Mouse (Mus musculus) B cell, adult 62 days (primary cell): ENCODE results near the gene CK137956. TPM values are rescaled to one million over a fixed set of nuclear protein-coding genes. Genes with fewer than 3 reads are reported as not detected.

Experiments
- total RNA-seq: library from RNA; stranded (reverse); gene quantifications from 4 replicates; pipeline ENCODE4 v1.2.4, GENCODE M21; 2023

Gene CK137956
- total RNA-seq = not detected in 4 replicates

GRCm38 (mm10) chr4:127970901-127971868 is at the start of gene CK137956:
Gene CK137956 (minus strand): TSS chr4:127970951.

GRCm38 (mm10) chr4:127987784-127988455 is 17.2 kb upstream of the CK137956 start, which contains the start of gene Csmd2:
Gene Csmd2 (plus strand): TSS chr4:127987857.

Other genes with a start within 250 kb of the CK137956 start
- gene Csmd2, start 16.9 kb upstream of the CK137956 start, total RNA-seq = not detected in 4 replicates